Mouse (Mus musculus): Measurements from ENCODE around the gene Evx1.

GRCm38 (mm10) chr6:52318271-52318670 is 5.0 kb downstream of the Evx1 start:
- TF ChIP-seq CTCF (IDR thresholded peaks at IDR 0.05; ENCODE audit: low read depth) = no peak
- no peak for TF ChIP-seq EP300 (optimal IDR thresholded peaks at IDR 0.05)
